Mouse (Mus musculus) MEL (cell line): ENCODE data around the gene Actg1. TPM values are rescaled to one million over a fixed set of nuclear protein-coding genes. Genes with fewer than 3 reads are reported as not detected.

Experiments used
- DNase-seq: peaks from one replicate; pipeline ENCODE4 v3.0.0; 2011; ENCODE audit warnings: low read depth, low spot score
- H3K27ac ChIP-seq: 2 replicates; pipeline ENCODE4 v1.5.1; 2012; ENCODE audit warnings: low read depth, mild to moderate bottlenecking, control low read depth, low read length, moderate library complexity; ENCODE audit not compliant: control insufficient read depth
- H3K27me3 ChIP-seq, 2 experiments: fragments of 150-350 bp in 1 of 2; sonication (generic) in 1 of 2; 2 replicates each; pipeline ENCODE4 v1.6.1; 2012; ENCODE audit warnings: low read length in 2 of 2, mild to moderate bottlenecking in 2 of 2, improper control_type of control experiment in 1 of 2, moderate library complexity in 1 of 2; ENCODE audit not compliant: insufficient read depth in 2 of 2, control insufficient read depth in 1 of 2
- H3K36me3 ChIP-seq, 2 experiments: 2 replicates each; pipeline ENCODE4 v1.6.1; 2012 to 2014; ENCODE audit warnings: low read length in 2 of 2, improper control_type of control experiment in 1 of 2, inconsistent platforms in 1 of 2, mild to moderate bottlenecking in 1 of 2; ENCODE audit not compliant: insufficient read depth in 2 of 2, control insufficient read depth in 1 of 2
- H3K4me1 ChIP-seq, 2 experiments: fragments of 150-350 bp in 1 of 2; sonication (generic) in 1 of 2; 2 replicates each; pipeline ENCODE4 v1.6.1; 2012; ENCODE audit warnings: low read length in 2 of 2, improper control_type of control experiment in 1 of 2, mild to moderate bottlenecking in 1 of 2; ENCODE audit not compliant: insufficient read depth in 2 of 2, control insufficient read depth in 1 of 2
- H3K4me3 ChIP-seq, 2 experiments: fragments of 150-350 bp in 1 of 2; sonication (generic) in 1 of 2; 2 replicates each; pipeline ENCODE4 v1.5.1; 2012; ENCODE audit warnings: low read depth in 2 of 2, low read length in 2 of 2, mild to moderate bottlenecking in 2 of 2, moderate library complexity in 2 of 2, control low read depth in 1 of 2, improper control_type of control experiment in 1 of 2; ENCODE audit not compliant: control insufficient read depth in 1 of 2, insufficient read depth in 1 of 2
- H3K79me2 ChIP-seq: 2 replicates; pipeline ENCODE4 v1.6.1; 2012; ENCODE audit warnings: mild to moderate bottlenecking, low read length, moderate library complexity; ENCODE audit not compliant: control insufficient read depth, poor library complexity, insufficient read depth
- H3K9ac ChIP-seq: 2 replicates; pipeline ENCODE4 v1.6.1; 2012; ENCODE audit warnings: low read depth, mild to moderate bottlenecking, control low read depth, low read length, moderate library complexity; ENCODE audit not compliant: control insufficient read depth, poor library complexity, severe bottlenecking
- H3K9me3 ChIP-seq: fragments of 150-350 bp; sonication (generic); replicated peaks from 2 replicates; pipeline ENCODE4 v1.6.1; 2012; ENCODE audit warnings: mild to moderate bottlenecking, low read length, improper control_type of control experiment, moderate library complexity; ENCODE audit not compliant: insufficient read depth
- CHD1 ChIP-seq: IDR thresholded peaks from 2 replicates; pipeline ENCODE4 v1.6.1; 2012; ENCODE audit warnings: low read depth, mild to moderate bottlenecking, inconsistent platforms, low read length, improper control_type of control experiment
- E2F4 ChIP-seq: IDR thresholded peaks from 2 replicates; pipeline ENCODE4 v1.6.1; 2011; ENCODE audit warnings: low read depth, low read length, improper control_type of control experiment, borderline replicate concordance
- ELF1 ChIP-seq: IDR thresholded peaks from 2 replicates; pipeline ENCODE4 v1.6.1; 2014; ENCODE audit warnings: low read depth, mild to moderate bottlenecking, inconsistent platforms, low read length, improper control_type of control experiment, moderate library complexity
- HCFC1 ChIP-seq: IDR thresholded peaks from 2 replicates; pipeline ENCODE4 v1.6.1; 2012; ENCODE audit warnings: low read depth, mild to moderate bottlenecking, inconsistent platforms, low read length, improper control_type of control experiment, moderate library complexity
- MAFK ChIP-seq: IDR thresholded peaks from 2 replicates; pipeline ENCODE4 v1.6.1; 2011; ENCODE audit warnings: low read depth, mild to moderate bottlenecking, low read length, improper control_type of control experiment, borderline replicate concordance
- MAX ChIP-seq: IDR thresholded peaks from 2 replicates; pipeline ENCODE4 v1.6.1; 2011; ENCODE audit warnings: low read length, improper control_type of control experiment
- MXI1 ChIP-seq: IDR thresholded peaks from 2 replicates; pipeline ENCODE4 v1.6.1; 2011; ENCODE audit warnings: mild to moderate bottlenecking, low read depth, low read length, improper control_type of control experiment
- NELFE ChIP-seq: IDR thresholded peaks from 2 replicates; pipeline ENCODE4 v1.6.1; 2011; ENCODE audit warnings: low read depth, low read length, improper control_type of control experiment
- POLR2A ChIP-seq, 2 experiments: IDR thresholded peaks; 2 replicates each; pipeline ENCODE4 v1.6.1; 2011 to 2012; ENCODE audit warnings: low read length in 2 of 2, mild to moderate bottlenecking in 2 of 2, control low read depth in 1 of 2, improper control_type of control experiment in 1 of 2, low read depth in 1 of 2, moderate library complexity in 1 of 2; ENCODE audit not compliant: control insufficient read depth in 1 of 2, insufficient read depth in 1 of 2, poor library complexity in 1 of 2
- TAL1 ChIP-seq: IDR thresholded peaks from 2 replicates; pipeline ENCODE4 v1.6.1; 2012; ENCODE audit warnings: mild to moderate bottlenecking, inconsistent platforms, low read length, moderate library complexity, mixed read lengths
- TBP ChIP-seq: IDR thresholded peaks from 2 replicates; pipeline ENCODE4 v1.8.0; 2011; ENCODE audit warnings: low read depth, low read length, improper control_type of control experiment
- TCF12 ChIP-seq: IDR thresholded peaks from 2 replicates; pipeline ENCODE4 v1.6.1; 2014; ENCODE audit warnings: low read depth, mild to moderate bottlenecking, inconsistent platforms, low read length, improper control_type of control experiment, moderate library complexity
- UBTF ChIP-seq: IDR thresholded peaks from 2 replicates; pipeline ENCODE4 v1.6.1; 2012; ENCODE audit warnings: low read depth, mild to moderate bottlenecking, inconsistent platforms, low read length, improper control_type of control experiment, moderate library complexity, borderline replicate concordance; ENCODE audit not compliant: insufficient read depth
- USF2 ChIP-seq, 2 experiments: IDR thresholded peaks; 2 replicates each; pipeline ENCODE4 v1.6.1; 2011 to 2012; ENCODE audit warnings: improper control_type of control experiment in 2 of 2, low read length in 2 of 2, borderline replicate concordance in 1 of 2, inconsistent platforms in 1 of 2, low read depth in 1 of 2, mild to moderate bottlenecking in 1 of 2; ENCODE audit not compliant: insufficient read depth in 1 of 2
- ZC3H11A ChIP-seq: IDR thresholded peaks from 2 replicates; pipeline ENCODE4 v1.6.1; 2012; ENCODE audit warnings: low read depth, mild to moderate bottlenecking, inconsistent platforms, low read length, improper control_type of control experiment
- ZMIZ1 ChIP-seq: IDR thresholded peaks from 2 replicates; pipeline ENCODE4 v1.6.1; 2012; ENCODE audit warnings: low read depth, mild to moderate bottlenecking, inconsistent platforms, low read length, improper control_type of control experiment, moderate library complexity
- polyA plus RNA-seq, 2 experiments: library from polyadenylated mRNA; stranded (reverse) in 1 of 2; unstranded in 1 of 2; fragments of >175 nt in 1 of 2; fragments of >200 nt in 1 of 2; gene quantifications; 2 replicates each; pipeline versions ENCODE4 v1.2.1 to v1.2.4; 2012; ENCODE audit warnings: low replicate concordance in 2 of 2, low read depth in 1 of 2; ENCODE audit not compliant: insufficient read length in 2 of 2, insufficient read depth in 1 of 2, missing spikeins in 1 of 2
- total RNA-seq: library from RNA; depleted of rRNA; stranded (reverse); fragments of 300-350 nt; gene quantifications from 2 replicates; pipeline ENCODE4 v1.2.3, GENCODE M21; 2012

Gene Actg1
- total and polyA plus RNA-seq, 3 experiments = 899 to 1,784 (median 1,328) TPM

GRCm38 (mm10) chr11:120317456-120317855 lies 30.9 kb downstream of the Actg1 start:
- H3K9ac ChIP-seq = peak overlapping the region; percentile 77
- H3K79me2 ChIP-seq = peaks cover 2% of the 10 kb centered on the region; the same call in 1 of the 2 replicates
- no peak for DNase-seq
- peaks cover 0 to 7% of the 10 kb centered on the region in 2 experiments; a peak in 2 of 4 replicates for H3K36me3 ChIP-seq
- H3K4me1 ChIP-seq = peaks cover 2 to 13% of the 10 kb centered on the region in 2 experiments; a peak in 3 of 4 replicates
- TF ChIP-seq UBTF (no peak), HCFC1 (no peak)
- H3K9me3 ChIP-seq = no peaks in the 10 kb centered on the region
- H3K27ac ChIP-seq = peak overlapping the region; percentile 93
- no peaks in the 10 kb centered on the region for H3K27me3 ChIP-seq
- peak overlapping the region; percentile 59 to 65; a peak in 3 of 4 replicates for H3K4me3 ChIP-seq

- H3K36me3 ChIP-seq = peaks cover 0 to 7% of the 10 kb centered on the region in 2 experiments; a peak in 2 of 4 replicates
- H3K79me2 ChIP-seq = peaks cover 2% of the 10 kb centered on the region; the same call in 1 of the 2 replicates
- H3K9me3 ChIP-seq = no peaks in the 10 kb centered on the region
- peak overlapping the region; percentile 59 to 65 for H3K4me3 ChIP-seq
- peak; percentile 80 for DNase-seq
- peak overlapping the region; percentile 77 for H3K9ac ChIP-seq
- no peaks in the 10 kb centered on the region for H3K27me3 ChIP-seq
- TF ChIP-seq TCF12 (peak; percentile 27; the same call in 1 of the 2 replicates), TAL1 (no peak), HCFC1 (peak; percentile 33; the same call in 1 of the 2 replicates), USF2 (IDR thresholded peaks at IDR 0.05; ENCODE audit: borderline replicate concordance in 1 of 2, insufficient read depth in 1 of 2, low read depth in 1 of 2, low read length in 2 of 2) (no peak), ZC3H11A (0 out of 2 replicates have a peak, but pooled peaks have one; percentile 16), TBP (peak; percentile 74), NELFE (peak; percentile 48), UBTF (0 out of 2 replicates have a peak, but pooled peaks have one; percentile 61), ZMIZ1 (no peak; the same call in 1 of the 2 replicates), E2F4 (peak; percentile 40; the same call in 1 of the 2 replicates), MAX (peak; percentile 72; the same call in 1 of the 2 replicates), POLR2A (IDR thresholded peaks at IDR 0.05; ENCODE audit: control insufficient read depth in 1 of 2, insufficient read depth in 1 of 2, low read depth in 1 of 2, low read length in 2 of 2, poor library complexity in 1 of 2) (peak in 1 of 2 experiments; percentile 10; a peak in 2 of 4 replicates), MAFK (no peak), MXI1 (peak; percentile 56; the same call in 1 of the 2 replicates), CHD1 (0 out of 2 replicates have a peak, but pooled peaks have one; percentile 72), ELF1 (peak; percentile 69)
- peaks cover 2 to 13% of the 10 kb centered on the region in 2 experiments; a peak in 3 of 4 replicates for H3K4me1 ChIP-seq
- H3K27ac ChIP-seq = peak overlapping the region; percentile 93
Measured at GRCm38 (mm10) chr11:120316690-120317254, 31.6 kb downstream of the Actg1 start.
